Mouse (Mus musculus): Measurements from ENCODE around the gene Dlx6.

DNA sequence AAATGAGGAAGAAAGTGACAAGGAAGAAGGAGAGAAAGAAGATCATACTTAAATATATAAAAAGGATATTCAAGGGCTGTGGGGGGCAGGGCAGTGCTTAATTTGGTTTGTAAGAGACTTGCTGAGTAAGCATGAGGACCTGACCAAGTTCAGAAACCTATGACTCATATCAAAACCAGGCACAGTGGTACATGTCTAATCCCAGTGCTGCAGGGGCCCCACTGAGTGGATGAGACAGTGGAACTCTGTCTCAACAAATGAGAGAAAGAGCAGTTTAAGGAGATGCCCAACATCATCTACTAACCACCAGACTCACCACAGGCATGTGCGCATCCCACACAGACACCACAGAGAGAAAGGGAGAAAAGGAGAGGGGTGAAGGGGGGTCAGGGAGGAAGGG is 36.3 kb upstream of the Dlx6 start:
- TF ChIP-seq CTCF (IDR thresholded peaks at IDR 0.05; ENCODE audit: borderline replicate concordance, insufficient read depth, low read depth, low read length) (no peak), POLR2A (IDR thresholded peaks at IDR 0.05; ENCODE audit: borderline replicate concordance, insufficient read depth, low read length) (no peak)

All from cerebellum, adult 2 months (tissue).